Mouse (Mus musculus) embryonic stem cell, embryonic (primary cell): ENCODE measurements around the gene Mgat4a.
"Not testable (repeated sequence)": the region's sequence is repeated elsewhere in the genome, so short reads cannot be mapped to it uniquely, and the experiment has no call there.

Experiments
- CTCF ChIA-PET, 4 experiments: fragments of 300-600 bp in 2 of 4; fragments of 350-600 bp in 2 of 4; sonication (Branson Sonifier 250); formaldehyde crosslinking; loops; one replicate each; lab custom pipeline; 2022; ENCODE audit warnings: inconsistent platforms in 2 of 4; lab: Charles Lee
- POLR2A ChIA-PET, 4 experiments: fragments of 300-600 bp in 2 of 4; fragments of 350-600 bp in 2 of 4; sonication (Branson Sonifier 250); formaldehyde crosslinking; loops; one replicate each; lab custom pipeline; 2022; ENCODE audit warnings: antibody characterized with exemption in 4 of 4, inconsistent platforms in 1 of 4; lab: Charles Lee

Gene Mgat4a

DNA sequence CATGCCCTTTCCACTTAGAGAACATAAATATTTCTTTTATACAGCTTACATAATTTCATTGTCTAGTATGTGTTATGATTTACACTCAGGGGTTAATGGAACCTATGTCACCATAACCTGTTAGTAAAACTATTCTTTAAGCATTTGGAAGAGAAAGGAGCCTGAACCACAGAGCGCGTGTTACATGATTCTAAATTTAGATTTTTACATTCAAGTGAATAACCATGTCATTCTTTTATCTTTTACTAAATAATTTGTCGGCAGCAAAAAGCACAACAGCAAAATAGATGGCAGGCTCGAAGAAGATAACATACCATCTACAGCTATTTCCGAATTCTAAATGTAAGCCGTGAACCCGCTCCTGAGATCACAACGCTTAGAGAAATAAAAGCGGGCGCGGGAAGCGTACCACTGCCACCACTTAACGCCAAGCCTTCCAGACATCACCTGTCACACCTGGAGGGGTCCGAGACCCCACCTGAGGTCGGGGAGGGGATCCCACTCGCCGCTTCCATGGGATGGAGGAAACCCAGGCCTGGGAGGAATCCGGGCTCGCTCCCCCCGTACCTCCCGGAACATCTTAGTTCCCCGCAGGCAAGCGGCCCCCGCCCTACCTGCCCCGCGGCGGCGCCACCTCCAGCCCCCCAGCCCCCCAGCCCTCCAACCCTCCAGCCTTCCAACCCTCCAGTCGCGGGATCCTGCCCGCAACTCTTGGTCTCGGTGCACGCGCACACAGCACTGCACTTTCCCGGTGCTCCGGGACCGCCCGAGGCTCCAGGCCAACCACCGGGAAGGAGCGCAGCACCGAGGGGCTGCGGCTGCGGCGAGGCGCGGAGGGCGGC, 627 bp downstream of the Mgat4a start:
- ChIA-PET CTCF (interaction anchor here in 1 of 4 experiments (0.6 kb wide), 1 partner anchor 10 kb away, joined by 4 read pairs; no protein-coding TSS in a partner anchor), POLR2A (interaction anchor here in 2 of 4 experiments (0.9 to 1.5 kb wide), 3 partner anchors 19 to 62 kb away, joined by 3 to 4 read pairs (median 3); no protein-coding TSS in a partner anchor)

DNA sequence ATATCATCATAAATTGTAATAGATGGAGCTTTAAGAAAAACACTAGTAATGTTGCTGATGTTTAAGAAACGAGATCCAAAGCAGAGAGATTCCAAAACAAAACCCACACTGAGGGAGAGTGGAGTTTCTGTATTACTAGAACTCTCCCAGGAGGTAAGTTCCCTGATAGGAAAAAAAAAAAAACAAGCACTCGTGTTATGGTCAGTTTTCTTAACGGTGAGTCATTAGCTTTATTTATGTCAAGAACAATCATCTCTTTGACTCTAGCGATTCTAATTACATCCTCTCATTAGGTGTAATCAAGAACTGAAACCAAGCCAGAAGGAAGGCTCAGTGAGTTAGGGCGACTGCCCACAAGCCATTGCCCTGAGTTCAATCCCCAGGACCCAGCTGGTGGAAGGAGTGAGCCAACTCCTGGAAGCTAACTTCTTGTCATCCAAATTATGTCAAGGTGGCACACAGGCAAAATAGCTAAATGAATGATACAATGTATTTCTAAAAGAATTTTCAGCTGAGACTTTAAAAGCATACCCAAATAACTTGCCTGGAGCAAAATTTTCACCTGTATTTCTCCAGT, 6.2 kb downstream of the Mgat4a start:
- ChIA-PET CTCF (no interaction called here), POLR2A (interaction anchor here in 1 of 4 experiments (1.3 kb wide), 1 partner anchor 80 kb away, joined by 3 read pairs; no protein-coding TSS in a partner anchor)

DNA sequence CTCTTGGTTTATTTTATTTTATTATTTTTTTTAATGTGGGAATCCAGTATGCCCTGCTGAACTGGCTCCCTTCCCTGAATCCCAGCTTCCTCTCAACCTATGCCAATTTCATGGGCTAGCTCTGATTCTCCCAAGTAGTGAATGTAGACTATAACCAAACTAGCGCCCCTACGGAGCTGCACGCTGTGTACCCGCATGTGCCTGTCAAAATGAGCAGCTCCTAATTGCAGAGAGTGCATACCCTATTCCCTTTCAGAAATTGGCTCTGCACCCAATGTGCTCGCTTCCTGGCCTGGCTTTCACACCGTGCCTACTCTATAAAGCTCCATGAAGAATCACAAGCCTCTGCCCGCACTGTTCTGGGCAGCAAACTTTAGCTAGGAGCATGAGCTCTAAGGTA, 7.6 kb downstream of the Mgat4a start:
- POLR2A ChIA-PET: interaction anchor here in 2 of 4 experiments (0.8 to 1.4 kb wide), 6 partner anchors 8 to 17 kb away, joined by 3 to 7 read pairs (median 4); partner anchors contain the start of gene Mgat4a (in 2 of the 2)
- CTCF ChIA-PET: interaction anchor here in 1 of 4 experiments (0.8 kb wide), 1 partner anchor 106 kb away, joined by 4 read pairs; no protein-coding TSS in a partner anchor

DNA sequence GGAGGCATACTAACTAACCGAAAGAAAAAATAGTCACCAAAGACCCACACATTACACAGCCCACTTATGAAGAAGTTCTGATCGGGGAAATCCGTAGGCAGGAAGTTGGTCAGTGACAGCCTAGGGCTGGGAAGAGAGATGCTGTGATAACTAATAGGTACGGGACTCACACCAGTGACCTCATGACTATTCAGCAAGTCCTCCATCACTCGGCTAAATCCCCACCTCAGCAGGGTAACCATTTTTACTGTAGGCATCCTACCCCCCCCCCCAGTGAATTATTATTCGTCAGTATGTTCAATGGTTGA, 8.3 kb downstream of the Mgat4a start:
- POLR2A ChIA-PET: interaction anchor here in 3 of 4 experiments (0.5 to 1.4 kb wide), 10 partner anchors 9 to 132 kb away, joined by 3 to 7 read pairs (median 4); partner anchors contain the start of gene Mgat4a (in 2 of the 3)
- CTCF ChIA-PET: no interaction called here

DNA sequence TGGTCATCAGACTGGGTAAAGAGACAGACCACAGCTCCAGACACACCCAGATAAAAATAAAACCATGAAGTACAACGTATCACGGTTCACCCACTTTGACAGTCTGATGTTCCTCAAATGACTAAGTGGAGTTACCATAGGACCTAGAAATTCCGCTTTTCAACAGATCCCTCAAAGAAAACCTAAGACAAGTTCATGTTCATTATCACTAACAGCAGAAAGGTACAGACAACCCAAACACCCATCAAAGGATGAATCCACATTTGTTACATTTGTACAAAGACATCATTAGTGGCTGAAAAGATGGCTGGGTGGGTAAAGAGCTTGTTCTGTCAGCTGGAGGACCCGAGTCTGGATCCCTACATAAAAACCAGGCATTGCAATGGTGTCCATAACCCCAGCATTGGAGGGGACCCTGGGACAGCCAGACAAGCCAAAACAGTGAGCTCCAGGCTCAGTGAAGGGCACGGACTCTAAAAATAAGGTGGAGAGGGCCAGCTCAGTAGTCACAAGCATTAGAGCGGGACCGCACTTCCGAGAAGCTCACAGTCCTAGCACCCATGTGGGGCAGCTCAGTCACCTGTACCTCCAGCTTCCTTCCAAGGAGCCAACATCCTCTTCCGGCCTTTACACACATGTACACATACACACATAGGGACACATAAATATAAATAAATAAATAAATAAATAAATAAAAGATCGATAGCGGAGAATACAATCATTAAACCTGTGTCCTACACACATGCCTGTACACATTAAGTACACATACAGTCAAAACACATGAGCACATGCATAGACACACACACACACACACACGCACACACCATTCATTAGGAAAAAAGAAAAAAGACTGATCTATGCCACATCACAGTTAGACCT, 8.9 kb downstream of the Mgat4a start:
- ChIA-PET POLR2A (interaction anchor here in 3 of 4 experiments (0.5 to 1.0 kb wide), 11 partner anchors 8 to 132 kb away, joined by 3 to 4 read pairs (median 3); partner anchors contain the start of gene Mgat4a (in 2 of the 3)), CTCF (interaction anchor here in 1 of 4 experiments (0.7 kb wide), 1 partner anchor 26 kb away, joined by 3 read pairs; no protein-coding TSS in a partner anchor)

DNA sequence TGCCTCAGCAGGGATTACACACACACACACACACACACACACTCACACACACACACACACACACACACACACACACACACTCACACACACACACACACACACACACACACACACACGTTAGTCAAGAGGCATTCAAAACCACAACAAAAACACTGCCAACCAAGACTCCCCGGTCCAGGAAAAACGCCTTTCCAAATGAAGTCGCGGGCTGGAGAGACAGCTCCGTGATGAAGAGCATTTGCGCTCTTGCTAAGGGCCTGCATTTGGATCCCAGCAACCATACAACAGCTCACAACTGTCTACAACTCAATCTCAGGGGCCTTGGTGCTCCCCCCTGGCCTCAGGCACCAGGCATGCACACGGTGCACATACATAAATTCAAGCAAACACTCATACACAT, 10.8 kb downstream of the Mgat4a start:
- CTCF ChIA-PET: interaction anchor here in 2 of 4 experiments (0.6 to 0.7 kb wide), 2 partner anchors 10 to 16 kb away, joined by 3 to 4 read pairs; no protein-coding TSS in a partner anchor
- POLR2A ChIA-PET: interaction anchor here in 2 of 4 experiments (0.8 to 2.3 kb wide), 4 partner anchors 8 to 100 kb away, joined by 3 to 13 read pairs (median 4); partner anchors contain the start of gene Mgat4a (in 1 of the 2)

DNA sequence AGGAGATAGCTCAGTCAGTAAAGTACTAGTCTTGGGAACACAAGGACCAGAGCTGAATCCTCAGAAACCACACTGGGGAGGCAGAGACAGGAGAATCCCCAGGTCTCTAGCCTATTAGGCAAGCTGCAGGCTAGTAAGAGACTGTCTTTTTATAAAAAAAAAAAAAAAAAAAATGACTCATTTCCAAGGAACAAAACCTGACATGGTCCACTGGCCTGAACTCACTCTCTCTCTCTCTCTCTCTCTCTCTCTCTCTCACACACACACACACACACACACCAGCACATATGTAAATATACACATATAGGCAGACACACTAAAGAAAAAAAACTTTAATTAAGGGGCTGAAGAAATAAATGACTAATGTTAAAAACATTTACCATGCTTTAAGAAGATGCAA, 14.6 kb downstream of the Mgat4a start:
- ChIA-PET CTCF (interaction anchor here in 2 of 4 experiments (0.7 to 1.7 kb wide), 2 partner anchors 107 kb away, joined by 3 to 10 read pairs; no protein-coding TSS in a partner anchor), POLR2A (interaction anchor here in 3 of 4 experiments (0.5 to 1.1 kb wide), 6 partner anchors 9 to 412 kb away, joined by 3 to 8 read pairs (median 4); no protein-coding TSS in a partner anchor)

DNA sequence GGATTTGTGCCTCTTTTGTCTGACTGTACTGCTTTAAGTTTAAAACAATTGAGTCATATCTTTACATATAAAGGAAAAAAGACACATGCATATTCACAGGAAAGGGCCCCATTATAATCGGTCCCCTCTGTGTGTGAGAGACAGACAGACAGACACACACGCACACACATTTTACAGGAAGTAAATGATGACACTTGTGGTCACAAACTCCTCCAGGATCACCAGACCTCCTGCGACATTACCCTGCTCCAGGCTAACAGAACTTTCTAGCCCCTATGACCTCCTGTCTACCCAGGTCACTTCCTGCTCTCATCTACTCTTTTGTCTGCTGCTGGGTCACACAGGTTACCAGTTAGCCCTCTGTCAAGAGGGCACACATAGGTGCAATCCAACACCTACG, 16.1 kb downstream of the Mgat4a start:
- ChIA-PET POLR2A (interaction anchor here in 1 of 4 experiments (1.8 kb wide), 1 partner anchor 15 kb away, joined by 3 read pairs; no protein-coding TSS in a partner anchor), CTCF (no interaction called here)

DNA sequence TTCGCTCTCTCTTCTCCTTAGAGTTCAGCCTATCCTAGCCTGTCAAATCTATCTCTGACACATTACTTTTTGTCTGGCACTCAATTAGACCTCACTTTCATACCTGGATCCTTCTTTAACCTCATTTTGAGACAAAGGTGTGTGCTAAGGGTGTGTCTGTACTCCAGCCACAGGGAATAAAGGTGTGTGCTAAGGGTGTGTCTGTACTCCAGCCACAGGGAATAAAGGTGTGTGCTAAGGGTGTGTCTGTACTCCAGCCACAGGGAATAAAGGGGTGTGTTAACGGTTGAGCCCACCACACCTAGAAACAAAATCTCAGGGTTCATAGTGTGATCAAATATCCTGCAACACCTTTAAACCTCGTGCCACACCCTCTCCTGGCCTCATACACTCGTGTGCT, 16.7 kb downstream of the Mgat4a start:
- POLR2A ChIA-PET: interaction anchor here in 1 of 4 experiments (1.2 to 1.8 kb wide), 2 partner anchors 8 to 14 kb away, joined by 3 read pairs; no protein-coding TSS in a partner anchor
- CTCF ChIA-PET: not testable (repeated sequence)

DNA sequence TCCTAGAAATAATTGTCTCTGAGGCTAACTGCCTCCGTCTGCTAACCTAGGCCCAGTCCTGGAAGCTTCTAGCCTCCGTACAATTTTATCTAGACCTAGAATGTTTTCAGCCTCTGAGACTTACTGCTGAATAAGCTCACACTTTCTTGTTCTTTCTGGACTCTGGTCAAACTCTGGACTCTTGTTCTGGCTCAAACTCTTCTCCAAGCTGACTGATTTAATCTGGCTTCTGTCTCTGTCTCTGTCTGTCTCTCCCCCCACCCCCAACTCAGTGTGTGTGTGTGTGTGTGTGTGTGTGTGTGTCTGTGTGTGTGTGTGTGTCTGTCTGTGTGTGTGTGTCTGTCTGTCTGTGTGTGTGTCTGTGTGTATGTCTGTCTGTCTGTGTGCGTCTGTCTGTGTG, 17.3 kb downstream of the Mgat4a start:
- CTCF ChIA-PET: interaction anchor here in 2 of 4 experiments (0.6 to 0.7 kb wide), 2 partner anchors 15 to 251 kb away, joined by 3 read pairs; no protein-coding TSS in a partner anchor

DNA sequence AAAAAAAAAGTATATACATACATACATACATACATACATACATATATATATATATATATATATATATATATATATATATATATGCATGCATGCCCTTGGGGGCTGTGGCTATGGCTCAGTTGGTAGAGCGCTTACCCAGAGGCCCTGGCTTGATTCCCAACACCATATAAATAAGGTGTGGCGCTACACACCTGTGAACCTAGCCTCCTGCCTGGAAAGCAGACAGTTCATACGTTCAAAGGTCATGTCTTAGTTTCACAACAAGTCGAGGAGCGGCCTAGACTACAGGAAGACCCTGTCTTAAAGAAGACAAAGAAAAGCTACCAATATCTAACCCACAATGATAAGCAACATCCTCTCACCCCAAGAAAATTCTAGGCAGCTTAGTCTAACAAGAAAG, 18.7 kb downstream of the Mgat4a start:
- ChIA-PET CTCF (interaction anchor here in 2 of 4 experiments (0.6 to 1.5 kb wide), 2 partner anchors 12 to 368 kb away, joined by 6 read pairs; partner anchors contain the start of genes Mitd1 (in 1 of the 2) and Mrpl30 (in 1 of the 2)), POLR2A (interaction anchor here in 2 of 4 experiments (0.6 to 1.5 kb wide), 5 partner anchors 10 to 1853 kb away, joined by 3 to 7 read pairs (median 3); partner anchors contain the start of genes Coa5 (in 1 of the 2) and Unc50 (in 1 of the 2))

More for the DNA sequence above, 17.3 kb downstream of the Mgat4a start:
- POLR2A ChIA-PET: interaction anchor here in 1 of 4 experiments (0.8 to 1.5 kb wide), 4 partner anchors 8 to 94 kb away, joined by 3 to 4 read pairs (median 4); no protein-coding TSS in a partner anchor

DNA sequence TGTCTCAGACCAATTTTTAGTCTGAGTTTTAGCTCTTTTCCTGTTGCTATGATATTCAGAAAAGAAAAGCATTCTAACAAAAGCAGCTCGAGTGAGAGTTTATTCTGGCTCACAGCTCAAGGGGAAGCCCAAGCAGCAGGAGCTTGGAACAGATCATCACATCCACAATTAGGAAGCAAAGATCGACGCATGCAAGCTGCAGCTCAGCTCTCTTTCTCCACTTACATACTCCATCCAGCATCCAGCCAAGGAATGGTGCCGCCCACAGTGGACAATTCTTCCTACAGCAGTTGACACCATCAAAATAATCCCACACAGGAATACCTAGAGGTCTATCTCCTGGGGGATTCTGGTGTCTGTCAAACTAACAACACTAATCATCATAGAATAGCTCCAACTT, 22.0 kb downstream of the Mgat4a start:
- CTCF ChIA-PET: no interaction called here
- POLR2A ChIA-PET: interaction anchor here in 1 of 4 experiments (0.5 kb wide), 1 partner anchor 30 kb away, joined by 3 read pairs; no protein-coding TSS in a partner anchor

DNA sequence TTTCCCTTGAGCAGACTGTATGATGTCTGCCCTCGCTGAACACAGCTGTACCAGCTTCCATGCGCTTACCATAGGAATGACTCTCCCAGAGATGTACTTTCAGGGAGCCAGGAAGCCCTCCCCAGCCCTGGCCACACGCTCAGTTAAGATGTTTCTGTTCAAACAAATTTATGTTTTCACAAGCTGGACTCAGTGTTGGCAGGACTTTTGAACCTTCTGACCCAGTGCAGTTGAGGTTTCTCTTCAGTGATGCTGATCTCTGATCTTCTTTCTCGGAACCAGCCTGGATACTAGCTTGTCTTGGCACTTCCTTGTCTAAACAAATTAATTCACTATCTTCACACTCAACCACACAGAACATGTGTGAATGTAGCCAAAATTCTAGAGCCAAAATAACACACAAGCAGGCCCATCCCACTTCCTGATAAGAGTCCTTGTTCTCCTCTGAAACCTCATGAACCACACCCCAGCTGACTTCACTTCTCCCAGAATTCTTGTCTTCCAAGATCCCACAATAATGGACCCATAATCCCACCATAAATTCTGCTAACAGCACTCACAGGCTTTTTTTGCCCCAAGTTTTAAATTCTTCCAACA, 22.6 kb downstream of the Mgat4a start:
- POLR2A ChIA-PET: interaction anchor here in 1 of 4 experiments (1.2 kb wide), 1 partner anchor 88 kb away, joined by 3 read pairs; the partner anchor contains the start of genes Coa5 and Unc50
- CTCF ChIA-PET: no interaction called here

DNA sequence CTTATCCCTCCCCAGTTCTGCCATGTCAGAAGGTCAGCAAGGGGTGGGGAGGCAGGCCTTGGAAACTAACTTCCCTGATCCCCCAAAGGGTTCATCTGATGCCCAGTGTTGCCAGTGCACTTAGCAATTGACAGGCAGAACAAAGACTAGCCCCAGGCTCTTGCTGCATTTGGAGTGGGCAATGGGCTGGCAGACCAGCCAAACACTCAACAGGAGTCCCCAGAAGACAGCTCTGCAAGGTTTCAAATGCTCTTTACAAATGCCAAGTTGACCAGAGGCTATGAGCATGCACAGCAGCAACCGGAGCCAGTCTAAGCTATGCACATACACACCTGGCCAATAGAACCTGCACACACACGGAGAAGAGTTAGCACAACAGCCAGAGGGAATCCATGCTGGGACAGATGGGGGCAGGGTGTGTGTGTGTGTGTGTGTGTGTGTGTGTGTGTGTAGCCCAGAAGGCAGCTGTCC, 27.8 kb downstream of the Mgat4a start:
- ChIA-PET CTCF (interaction anchor here in 1 of 4 experiments (0.5 kb wide), 1 partner anchor 23 kb away, joined by 3 read pairs; no protein-coding TSS in a partner anchor), POLR2A (interaction anchor here in 1 of 4 experiments (0.7 kb wide), 1 partner anchor 524 kb away, joined by 3 read pairs; no protein-coding TSS in a partner anchor)

DNA sequence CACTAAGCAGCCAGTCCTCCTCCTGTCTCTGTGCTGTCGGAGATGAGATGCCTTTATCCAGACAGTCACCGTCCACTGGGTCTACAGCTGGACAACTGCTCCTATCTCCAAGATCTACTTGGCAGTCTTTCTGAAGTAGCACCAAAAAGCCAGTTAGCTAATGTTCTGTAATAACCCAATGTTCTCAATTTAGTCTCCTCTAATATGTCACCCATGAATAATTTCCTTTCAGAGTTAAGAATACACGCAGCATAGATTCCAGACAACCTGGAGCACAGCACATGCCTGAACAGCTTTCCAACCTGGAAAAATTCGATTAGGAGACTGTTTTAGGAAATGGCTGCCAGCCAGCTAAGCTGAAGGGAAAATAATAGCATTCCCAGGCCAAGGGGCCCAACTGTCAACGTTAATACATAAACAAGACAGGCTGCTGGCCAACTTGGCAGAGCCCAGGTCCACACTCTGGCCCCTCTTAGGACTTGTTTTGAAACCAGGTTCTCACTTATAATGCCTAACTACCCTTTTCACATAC, 28.6 kb downstream of the Mgat4a start:
- ChIA-PET CTCF (interaction anchor here in 1 of 4 experiments (0.5 kb wide), 1 partner anchor 23 kb away, joined by 3 read pairs; no protein-coding TSS in a partner anchor), POLR2A (interaction anchor here in 1 of 4 experiments (1.2 to 1.5 kb wide), 2 partner anchors 13 to 15 kb away, joined by 3 read pairs; no protein-coding TSS in a partner anchor)

DNA sequence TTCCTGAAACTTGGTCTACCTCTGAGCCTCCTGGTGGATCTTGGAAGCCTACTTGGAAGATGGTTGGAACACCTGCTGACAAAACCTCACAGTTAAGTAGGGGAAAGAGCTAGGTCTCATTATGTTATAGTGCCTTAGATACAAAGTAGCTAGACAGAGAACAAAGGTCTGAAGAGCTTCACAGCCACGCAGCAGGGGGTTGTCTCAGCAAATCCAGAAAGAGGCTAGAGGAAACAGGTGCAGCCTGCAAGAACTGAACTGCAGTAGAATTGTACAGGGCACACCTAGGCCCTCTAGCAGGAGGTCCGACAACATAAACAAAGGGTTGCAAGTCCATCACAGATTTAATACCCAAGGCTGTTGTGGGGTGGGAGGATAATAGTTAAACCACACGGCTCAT, 30.6 kb downstream of the Mgat4a start:
- ChIA-PET CTCF (interaction anchor here in 1 of 4 experiments (0.6 to 1.1 kb wide), 2 partner anchors 11 to 189 kb away, joined by 4 to 6 read pairs; no protein-coding TSS in a partner anchor), POLR2A (interaction anchor here in 2 of 4 experiments (0.7 to 1.5 kb wide), 5 partner anchors 15 to 80 kb away, joined by 3 to 4 read pairs (median 3); partner anchors contain the start of genes Coa5 (in 1 of the 2) and Unc50 (in 1 of the 2))
